ENCODE assay signal across 26 mouse cellular contexts in the genomic region with DNA sequence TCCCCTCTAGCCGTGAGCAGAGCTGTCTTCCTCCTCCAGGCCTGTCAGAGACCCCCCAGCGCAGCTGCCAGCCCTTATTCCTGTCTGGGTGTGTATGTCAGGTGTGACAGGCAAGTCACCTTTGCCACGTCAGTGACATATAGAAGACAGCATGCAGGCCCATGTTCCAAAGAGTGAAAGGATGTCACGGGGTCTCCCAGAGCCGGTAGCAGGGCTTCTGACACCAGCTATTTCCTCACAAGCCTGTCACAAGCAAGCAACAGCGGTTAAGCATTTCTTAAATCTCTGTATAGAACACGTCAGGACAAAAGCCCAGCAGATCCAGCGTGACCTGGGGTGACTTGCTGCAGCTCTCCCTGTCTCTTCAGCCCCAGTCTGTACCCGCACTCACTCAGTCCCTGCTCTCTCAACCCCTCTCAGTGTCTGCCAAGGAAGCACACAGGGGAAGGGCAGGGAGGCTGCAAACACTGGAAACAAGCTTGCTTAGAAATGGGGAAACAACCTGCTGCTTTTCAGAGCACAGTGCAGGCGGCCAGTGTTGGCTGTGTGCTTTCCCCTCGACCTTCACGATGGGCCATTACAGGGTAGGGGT.
A peak's percentile ranks its signal among the peaks of the same experiment; 100 is the strongest.
DNase-seq lines count a peak whose midpoint lies in the region; ATAC-seq lines count a peak whose summit lies in the region.
"Had no signal": no experiment of that assay in that cellular context is flagged by ENCODE, and none has a peak within 500 bp of the region (broad histone marks: within the 10 kb centered on the region; RNA-seq: fewer than 3 reads in every experiment).

No protein-coding gene starts in this region.

- no peaks in the 10 kb centered on the region for H3K27me3 ChIP-seq in forebrain, embryonic 13.5 days
- H3K27me3 ChIP-seq in forebrain, embryonic 15.5 days: no peaks in the 10 kb centered on the region
- H3K27me3 ChIP-seq in midbrain, embryonic 15.5 days (replicated peaks): no peaks in the 10 kb centered on the region
- no peaks in the 10 kb centered on the region for H3K27me3 ChIP-seq in midbrain, embryonic 11.5 days (ENCODE audit: control insufficient read depth, insufficient read depth, low read length)
- H3K27me3 ChIP-seq: embryonic facial prominence, embryonic 13.5 days; hindbrain, embryonic 15.5 days; liver, embryonic 12.5 days; megakaryocyte, embryonic 14.5 days; neural tube, embryonic 12.5 days had no signal

- no peak overlapping the region for H3K9ac ChIP-seq in forebrain, embryonic 13.5 days
- H3K9ac ChIP-seq in forebrain, embryonic 15.5 days (replicated peaks): no peak overlapping the region
- H3K9ac ChIP-seq in midbrain, embryonic 15.5 days: no peak overlapping the region
- no peak overlapping the region for H3K9ac ChIP-seq in midbrain, embryonic 11.5 days (ENCODE audit: low read length)
- H3K9ac ChIP-seq: embryonic facial prominence, embryonic 13.5 days; heart, embryonic 12.5 days; hindbrain, embryonic 15.5 days; liver, embryonic 12.5 days; liver, postnatal 0 days; neural tube, embryonic 12.5 days had no signal

- peaks cover 7% of the 10 kb centered on the region; the same call in 1 of the 2 replicates for H3K36me3 ChIP-seq in forebrain, embryonic 13.5 days (ENCODE audit: poor library complexity, severe bottlenecking)
- H3K36me3 ChIP-seq in forebrain, embryonic 15.5 days: no peaks in the 10 kb centered on the region
- H3K36me3 ChIP-seq in midbrain, embryonic 15.5 days (replicated peaks): no peaks in the 10 kb centered on the region
- no peaks in the 10 kb centered on the region for H3K36me3 ChIP-seq in midbrain, embryonic 11.5 days (ENCODE audit: control insufficient read depth, insufficient read depth, low read length)
- H3K36me3 ChIP-seq: embryonic facial prominence, embryonic 13.5 days; heart, embryonic 12.5 days; hindbrain, embryonic 15.5 days; liver, embryonic 12.5 days; neural tube, embryonic 12.5 days had no signal

- no peak for ATAC-seq in forebrain, embryonic 13.5 days
- no peak for ATAC-seq in forebrain, embryonic 15.5 days (replicated peaks)
- ATAC-seq in midbrain, embryonic 15.5 days (replicated peaks): peak; percentile 39; the same call in 1 of the 2 replicates
- ATAC-seq in midbrain, embryonic 11.5 days (ENCODE audit: low FRiP score): no peak
- ATAC-seq in megakaryocyte progenitor cell, adult 5-6 weeks (replicated peaks; ENCODE audit: poor library complexity): 0 out of 2 replicates have a peak, but pooled peaks have one; percentile 23
- ATAC-seq: liver, embryonic 12.5 days; liver, postnatal 0 days had no signal

- intact Hi-C loops in heart, postnatal 10 days (cut with DNase I): no loop called here

- no peak overlapping the region for H3K4me3 ChIP-seq in forebrain, embryonic 13.5 days
- no peak overlapping the region for H3K4me3 ChIP-seq in forebrain, embryonic 15.5 days
- no peak overlapping the region for H3K4me3 ChIP-seq in midbrain, embryonic 15.5 days
- H3K4me3 ChIP-seq in midbrain, embryonic 11.5 days (ENCODE audit: low read depth, low read length): no peak overlapping the region
- H3K4me3 ChIP-seq: embryonic facial prominence, embryonic 13.5 days; heart, adult 2 months; heart, embryonic 12.5 days; hindbrain, embryonic 15.5 days; liver, embryonic 12.5 days; megakaryocyte, embryonic 14.5 days; neural tube, embryonic 12.5 days had no signal

- no peaks in the 10 kb centered on the region for H3K9me3 ChIP-seq in forebrain, embryonic 13.5 days (replicated peaks)
- H3K9me3 ChIP-seq in forebrain, embryonic 15.5 days: no peaks in the 10 kb centered on the region
- no peaks in the 10 kb centered on the region for H3K9me3 ChIP-seq in midbrain, embryonic 15.5 days
- no peaks in the 10 kb centered on the region for H3K9me3 ChIP-seq in midbrain, embryonic 11.5 days (ENCODE audit: control insufficient read depth, low read length)
- H3K9me3 ChIP-seq: embryonic facial prominence, embryonic 13.5 days; heart, embryonic 12.5 days; hindbrain, embryonic 15.5 days; liver, embryonic 12.5 days; megakaryocyte, embryonic 14.5 days; neural tube, embryonic 12.5 days had no signal

- DNase-seq in midbrain, embryonic 11.5 days (ENCODE audit: low spot score, missing footprints): no peak
- DNase-seq in thymus, postnatal 25 days: peak; percentile 35
- no peak for DNase-seq in heart, postnatal 10 days
- no peak for DNase-seq in c-Kit-positive CD71-positive TER-119-positive erythroid progenitor cells, embryonic 14.5 days (ENCODE audit: low spot score)
- DNase-seq: adrenal gland, adult 8-10 months; cerebellum, adult 9-10 months; cerebellum, postnatal 36 days; heart, adult 2 months; kidney, adult 18-20 months; kidney, postnatal 4 days; left cerebral cortex, postnatal 4 days; liver, postnatal 0 days; lung, postnatal 36 days; right cerebral cortex, adult 18-20 months; spleen, adult 18-20 months had no signal

- WGBS in forebrain, embryonic 13.5 days: 74% methylated on average over 12 of the region's 12 CpGs
- WGBS in forebrain, embryonic 15.5 days: 67% methylated on average over 12 of the region's 12 CpGs
- 57% methylated on average over 12 of the region's 12 CpGs for WGBS in midbrain, embryonic 15.5 days
- WGBS in midbrain, embryonic 11.5 days: 69% methylated on average over 12 of the region's 12 CpGs

- no peaks in the 10 kb centered on the region for H3K4me1 ChIP-seq in forebrain, embryonic 13.5 days
- peaks cover 7% of the 10 kb centered on the region; the same call in 1 of the 2 replicates for H3K4me1 ChIP-seq in forebrain, embryonic 15.5 days
- H3K4me1 ChIP-seq in midbrain, embryonic 15.5 days: no peaks in the 10 kb centered on the region
- H3K4me1 ChIP-seq in midbrain, embryonic 11.5 days (ENCODE audit: control insufficient read depth, insufficient read depth, low read length): peaks cover 6% of the 10 kb centered on the region; the same call in 1 of the 2 replicates
- H3K4me1 ChIP-seq: heart, embryonic 12.5 days; hindbrain, embryonic 15.5 days; liver, embryonic 12.5 days; megakaryocyte, embryonic 14.5 days; neural tube, embryonic 12.5 days had no signal

- H3K4me2 ChIP-seq in forebrain, embryonic 13.5 days: no peak overlapping the region
- H3K4me2 ChIP-seq in forebrain, embryonic 15.5 days (replicated peaks): no peak overlapping the region
- no peak overlapping the region for H3K4me2 ChIP-seq in midbrain, embryonic 15.5 days
- H3K4me2 ChIP-seq in midbrain, embryonic 11.5 days: no peak overlapping the region
- H3K4me2 ChIP-seq: embryonic facial prominence, embryonic 13.5 days; heart, embryonic 12.5 days; hindbrain, embryonic 15.5 days; liver, embryonic 12.5 days; neural tube, embryonic 12.5 days had no signal

- H3K27ac ChIP-seq in forebrain, embryonic 13.5 days: peak overlapping the region; percentile 36; the same call in 1 of the 2 replicates
- no peak overlapping the region for H3K27ac ChIP-seq in forebrain, embryonic 15.5 days (replicated peaks)
- H3K27ac ChIP-seq in midbrain, embryonic 15.5 days: no peak overlapping the region
- no peak overlapping the region for H3K27ac ChIP-seq in midbrain, embryonic 11.5 days (ENCODE audit: low read depth, low read length)
- H3K27ac ChIP-seq: embryonic facial prominence, embryonic 13.5 days; heart, adult 2 months; hindbrain, embryonic 15.5 days; kidney, postnatal 0 days; liver, embryonic 12.5 days; neural tube, embryonic 12.5 days had no signal

Comparison
In these comparisons a context has a peak if more than half of its experiments do, and no peak if none do; other contexts are left out.
1. ATAC-seq: peak in midbrain, embryonic 15.5 days (single experiment) and megakaryocyte progenitor cell, adult 5-6 weeks (single experiment); none in forebrain, embryonic 13.5 days (single experiment), forebrain, embryonic 15.5 days (single experiment) and midbrain, embryonic 11.5 days (single experiment).